ENCODE assay signal across 8 mouse cellular contexts in the genomic region with DNA sequence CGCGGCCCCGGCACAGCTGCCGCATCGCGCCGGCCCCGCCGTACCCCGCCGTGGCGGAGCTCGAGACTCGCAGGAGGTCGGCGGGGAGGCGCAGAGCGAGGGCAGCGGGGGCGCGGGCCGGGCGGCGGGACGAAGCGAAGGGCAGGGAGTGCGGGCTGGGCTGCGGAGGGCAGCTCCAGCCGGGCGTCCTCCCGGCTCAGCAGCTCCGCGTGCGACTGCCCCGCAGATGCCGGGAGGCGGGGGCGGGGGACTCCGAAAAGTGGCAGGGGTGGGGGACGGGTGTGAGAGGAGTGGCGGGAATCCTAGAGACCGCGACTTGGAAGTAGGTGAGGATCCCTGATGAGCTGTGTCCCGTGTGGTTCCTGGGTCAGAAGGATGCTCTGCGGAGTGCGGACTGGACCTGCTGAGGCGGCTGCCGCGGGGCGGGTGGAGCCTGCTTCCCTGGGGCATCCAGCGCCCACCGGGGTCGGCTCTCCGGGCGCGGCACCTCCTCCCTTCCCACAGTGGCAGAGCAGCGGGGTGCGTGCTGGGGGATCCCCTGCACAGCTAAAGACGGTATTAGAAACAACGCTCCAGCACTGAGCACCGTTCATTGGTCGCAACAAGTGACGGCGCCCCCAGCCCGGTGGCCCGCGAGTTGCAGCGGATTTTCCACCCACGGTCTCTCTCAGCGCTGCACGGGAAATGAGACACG. TPM values are rescaled to one million over a fixed set of nuclear protein-coding genes. Genes with fewer than 3 reads are reported as not detected.
DNase-seq lines count a peak whose midpoint lies in the region; ATAC-seq and TF ChIP-seq lines count a peak whose summit lies in the region.

A gene (minus strand): TSS at position 462 of the 694 bp plus-strand sequence.

- 0 out of 2 replicates have a peak, but pooled peaks have one; percentile 35 for ATAC-seq in kidney, postnatal 0 days (replicated peaks; ENCODE audit: low FRiP score, low read depth)
- ATAC-seq in hindbrain, embryonic 14.5 days (ENCODE audit: low FRiP score), result peak; percentile 47; the same call in 1 of the 2 replicates
- peak; percentile 49 for ATAC-seq in lung, embryonic 16.5 days (ENCODE audit: low read depth)

- TF ChIP-seq POLR2A in embryonic fibroblast, embryonic 13.5 days (IDR thresholded peaks at IDR 0.05; ENCODE audit: low read depth, low read length), result no peak
- TF ChIP-seq POLR2A in small intestine, adult 2 months (IDR thresholded peaks at IDR 0.05; ENCODE audit: low read depth, low read length), result no peak

- H3K9me3 ChIP-seq in kidney, postnatal 0 days (replicated peaks; ENCODE audit: low read length), result no peaks in the 10 kb centered on the region
- H3K9me3 ChIP-seq in hindbrain, embryonic 14.5 days (ENCODE audit: control insufficient read depth, low read length), result no peaks in the 10 kb centered on the region
- no peaks in the 10 kb centered on the region for H3K9me3 ChIP-seq in lung, embryonic 16.5 days (ENCODE audit: control insufficient read depth, low read length)

- WGBS in kidney, postnatal 0 days, result under 1% methylated on average over 62 of the region's 72 CpGs
- under 1% methylated on average over 62 of the region's 72 CpGs for WGBS in hindbrain, embryonic 14.5 days
- 0% methylated on average over 46 of the region's 72 CpGs for WGBS in lung, embryonic 16.5 days
- WGBS in small intestine, adult 2 months, result 1% methylated on average over 72 of the region's 72 CpGs

- H3K4me3 ChIP-seq in kidney, postnatal 0 days (replicated peaks; ENCODE audit: low read depth, low read length), result peak within 1 kb of the TSS; percentile 47
- H3K4me3 ChIP-seq in embryonic fibroblast, embryonic 13.5 days (ENCODE audit: insufficient read depth, low read length), result peak within 1 kb of the TSS; percentile 35
- peak within 1 kb of the TSS; percentile 66 for H3K4me3 ChIP-seq in hindbrain, embryonic 14.5 days (replicated peaks; ENCODE audit: low read length)
- H3K4me3 ChIP-seq in lung, embryonic 16.5 days (ENCODE audit: low read length), result peak within 1 kb of the TSS; percentile 58
- peak within 1 kb of the TSS; percentile 47 for H3K4me3 ChIP-seq in small intestine, adult 2 months (ENCODE audit: low read depth, low read length)

- H3K4me1 ChIP-seq in kidney, postnatal 0 days (replicated peaks; ENCODE audit: insufficient read depth, low read length), result peaks cover 22% of the 10 kb centered on the region
- peaks cover 4% of the 10 kb centered on the region for H3K4me1 ChIP-seq in embryonic fibroblast, embryonic 13.5 days (ENCODE audit: control insufficient read depth, insufficient read depth, low read length)
- peaks cover 16% of the 10 kb centered on the region for H3K4me1 ChIP-seq in hindbrain, embryonic 14.5 days (replicated peaks; ENCODE audit: control insufficient read depth, insufficient read depth, low read length)
- H3K4me1 ChIP-seq in lung, embryonic 16.5 days (replicated peaks; ENCODE audit: control insufficient read depth, insufficient read depth, low read length), result peaks cover 21% of the 10 kb centered on the region
- H3K4me1 ChIP-seq in small intestine, adult 2 months (ENCODE audit: control insufficient read depth, insufficient read depth, insufficient read length, low read length), result peaks cover 19% of the 10 kb centered on the region

- peak within 1 kb of the TSS; percentile 42 for H3K9ac ChIP-seq in kidney, postnatal 0 days (ENCODE audit: low read depth, low read length)
- peak within 1 kb of the TSS; percentile 57 for H3K9ac ChIP-seq in hindbrain, embryonic 14.5 days
- peak within 1 kb of the TSS; percentile 54 for H3K9ac ChIP-seq in lung, embryonic 16.5 days (ENCODE audit: low read length)

- peak within 1 kb of the TSS; percentile 94 for H3K4me2 ChIP-seq in kidney, postnatal 0 days (ENCODE audit: low read length)
- H3K4me2 ChIP-seq in hindbrain, embryonic 14.5 days (replicated peaks), result peak within 1 kb of the TSS; percentile 99
- H3K4me2 ChIP-seq in lung, embryonic 16.5 days (ENCODE audit: low read depth, low read length), result peak within 1 kb of the TSS; percentile 99

- H3K27ac ChIP-seq in kidney, postnatal 0 days, result no peak within 1 kb of the TSS
- H3K27ac ChIP-seq in embryonic fibroblast, embryonic 13.5 days (ENCODE audit: insufficient read depth, low read length), result no peak within 1 kb of the TSS
- no peak within 1 kb of the TSS for H3K27ac ChIP-seq in hindbrain, embryonic 14.5 days
- no peak within 1 kb of the TSS for H3K27ac ChIP-seq in lung, embryonic 16.5 days (ENCODE audit: low read length)
- no peak within 1 kb of the TSS for H3K27ac ChIP-seq in small intestine, adult 2 months (ENCODE audit: insufficient read depth, low read depth, low read length)

- peaks cover 42% of the 10 kb centered on the region for H3K27me3 ChIP-seq in kidney, postnatal 0 days (ENCODE audit: insufficient read depth, low read length)
- peaks cover 65% of the 10 kb centered on the region for H3K27me3 ChIP-seq in hindbrain, embryonic 14.5 days (ENCODE audit: control insufficient read depth, insufficient read depth, low read length)
- H3K27me3 ChIP-seq in lung, embryonic 16.5 days (ENCODE audit: control insufficient read depth, insufficient read depth, low read depth, low read length), result peaks cover 50% of the 10 kb centered on the region
- peaks cover 44% of the 10 kb centered on the region for H3K27me3 ChIP-seq in small intestine, adult 2 months (ENCODE audit: control insufficient read depth, insufficient read depth, low read length)

- peak; percentile 14 for DNase-seq in kidney, postnatal 0 days (ENCODE audit: low spot score)
- DNase-seq in kidney, adult 8-10 months, result no peak
- DNase-seq in adrenal gland, adult (ENCODE audit: inconsistent age in 2 of 2, low spot score in 1 of 2), result peak; percentile 37 to 71
- DNase-seq in hindbrain, embryonic 14.5 days (ENCODE audit: low spot score), result peak; percentile 56
- no peak for DNase-seq in ovary, adult 18-20 months (ENCODE audit: low spot score)

- H3K36me3 ChIP-seq in kidney, postnatal 0 days (ENCODE audit: insufficient read depth, low read length), result no peaks in the 10 kb centered on the region
- no peaks in the 10 kb centered on the region for H3K36me3 ChIP-seq in hindbrain, embryonic 14.5 days (replicated peaks; ENCODE audit: control insufficient read depth, insufficient read depth)
- no peaks in the 10 kb centered on the region for H3K36me3 ChIP-seq in lung, embryonic 16.5 days (ENCODE audit: control insufficient read depth, insufficient read depth, low read length)
- H3K36me3 ChIP-seq in small intestine, adult 2 months (ENCODE audit: control insufficient read depth, insufficient read depth, low read length), result no peaks in the 10 kb centered on the region

- no peak for TF ChIP-seq CTCF in kidney, postnatal 0 days (IDR thresholded peaks at IDR 0.05; ENCODE audit: low read depth)
- no peak for TF ChIP-seq CTCF in embryonic fibroblast, embryonic 13.5 days (IDR thresholded peaks at IDR 0.05; ENCODE audit: borderline replicate concordance, insufficient read depth, low read length)
- no peak for TF ChIP-seq CTCF in small intestine, adult 2 months (IDR thresholded peaks at IDR 0.05; ENCODE audit: extremely low read depth, insufficient read length, insufficient replicate concordance, low read depth, low read length)

RNA-seq across cellular contexts. Expression of the gene that starts here (rescaled TPM):
- 0.07 and 0.11 TPM in 2 replicates for polyA plus RNA-seq in kidney, postnatal 0 days (2015; fragmentation: Nextera tagmentation; extraction: Ambion mirVana)
- 1.4 and 1.5 TPM in 2 replicates for polyA plus RNA-seq in embryonic fibroblast, embryonic 13.5 days (2011; ENCODE audit: insufficient read length, low read depth, missing spikeins)
- polyA plus RNA-seq in hindbrain, embryonic 14.5 days (2014; fragmentation: Nextera tagmentation; extraction: Ambion mirVana), result 1.8 and 2.5 TPM in 2 replicates
- polyA plus RNA-seq in lung, embryonic 16.5 days (2015; fragmentation: Nextera tagmentation; extraction: Ambion mirVana), result 0.72 and 0.95 TPM in 2 replicates
- polyA plus RNA-seq in small intestine, adult 2 months (2012; rRNA removed), result 0.94 and 1.0 TPM in 2 replicates

Comparison
In these comparisons a context has a peak if more than half of its experiments do, and no peak if none do; other contexts are left out.
1. Peak in DNase-seq, ATAC-seq, H3K4me3 ChIP-seq, H3K9ac ChIP-seq and H3K4me2 ChIP-seq in kidney, postnatal 0 days; RNA of the gene not detected or under 1 TPM.
2. Peak in ATAC-seq, H3K4me3 ChIP-seq, H3K9ac ChIP-seq and H3K4me2 ChIP-seq in lung, embryonic 16.5 days; RNA of the gene not detected or under 1 TPM.
3. DNase-seq: peak in adrenal gland, adult (2 of 2) and hindbrain, embryonic 14.5 days (single experiment); none in kidney, adult 8-10 months (0 of 2) and ovary, adult 18-20 months (single experiment).
4. Peak in every context shown above with its lines, with median percentiles within 50 percentile points of each other: ATAC-seq, H3K4me2 ChIP-seq, H3K4me3 ChIP-seq and H3K9ac ChIP-seq.